ENCODE assay signal across 9 mouse cellular contexts in genomic region chr3:83765871-83766725, GRCm38 (mm10). TPM values are rescaled to one million over a fixed set of nuclear protein-coding genes. Genes with fewer than 3 reads are reported as not detected.
A peak's percentile ranks its signal among the peaks of the same experiment; 100 is the strongest.
DNase-seq lines count a peak whose midpoint lies in the region; ATAC-seq and TF ChIP-seq lines count a peak whose summit lies in the region.
"Had no signal": no experiment of that assay in that cellular context is flagged by ENCODE, and none has a peak within 500 bp of the region (broad histone marks: within the 10 kb centered on the region; RNA-seq: fewer than 3 reads in every experiment).

Sfrp2 (plus strand) TSS chr3:83766321.

- no peaks in the 10 kb centered on the region for H3K9me3 ChIP-seq in forebrain, embryonic 10.5 days
- H3K9me3 ChIP-seq in hindbrain, embryonic 11.5 days (ENCODE audit: control insufficient read depth, low read length): no peaks in the 10 kb centered on the region
- no peaks in the 10 kb centered on the region for H3K9me3 ChIP-seq in limb, embryonic 15.5 days
- no peaks in the 10 kb centered on the region for H3K9me3 ChIP-seq in neural tube, embryonic 15.5 days (replicated peaks)

- peak; percentile 87 for ATAC-seq in hindbrain, embryonic 11.5 days (ENCODE audit: low FRiP score)
- ATAC-seq in limb, embryonic 15.5 days (ENCODE audit: insufficient number of reproducible peaks, low FRiP score, low TSS enrichment, low read depth): peak; percentile 74
- peak; percentile 75 for ATAC-seq in neural tube, embryonic 15.5 days (ENCODE audit: low FRiP score)
- no peak for ATAC-seq in inflammation-experienced regulatory T-cells, adult 6 months

- peaks cover 67% of the 10 kb centered on the region for H3K4me1 ChIP-seq in forebrain, embryonic 10.5 days
- peaks cover 6% of the 10 kb centered on the region for H3K4me1 ChIP-seq in hindbrain, embryonic 11.5 days (replicated peaks; ENCODE audit: control insufficient read depth, insufficient read depth, low read length)
- peaks cover 48% of the 10 kb centered on the region for H3K4me1 ChIP-seq in limb, embryonic 15.5 days
- H3K4me1 ChIP-seq in neural tube, embryonic 15.5 days: peaks cover 52% of the 10 kb centered on the region

- peak within 1 kb of the TSS; percentile 89 for H3K4me2 ChIP-seq in hindbrain, embryonic 11.5 days (replicated peaks; ENCODE audit: low read depth, low read length)
- peak within 1 kb of the TSS; percentile 94 for H3K4me2 ChIP-seq in limb, embryonic 15.5 days
- H3K4me2 ChIP-seq in neural tube, embryonic 15.5 days: peak within 1 kb of the TSS; percentile 98

- WGBS in forebrain, embryonic 10.5 days: under 1% methylated on average over 82 of the region's 82 CpGs
- WGBS in hindbrain, embryonic 11.5 days: under 1% methylated on average over 76 of the region's 82 CpGs
- WGBS in limb, embryonic 15.5 days: under 1% methylated on average over 82 of the region's 82 CpGs
- under 1% methylated on average over 82 of the region's 82 CpGs for WGBS in neural tube, embryonic 15.5 days

- intact Hi-C loops in gastrocnemius, adult 2 months (cut with DNase I): loop anchor here (5.0 kb wide), 1 partner anchor 464 kb away; no protein-coding TSS in a partner anchor

- peak within 1 kb of the TSS; percentile 71 for H3K4me3 ChIP-seq in gastrocnemius, adult 2 months
- peak within 1 kb of the TSS; percentile 75 for H3K4me3 ChIP-seq in forebrain, embryonic 10.5 days
- peak within 1 kb of the TSS; percentile 67 for H3K4me3 ChIP-seq in hindbrain, embryonic 11.5 days (ENCODE audit: low read depth, low read length)
- H3K4me3 ChIP-seq in limb, embryonic 15.5 days: peak within 1 kb of the TSS; percentile 57
- peak within 1 kb of the TSS; percentile 62 for H3K4me3 ChIP-seq in neural tube, embryonic 15.5 days (replicated peaks)

- H3K27ac ChIP-seq in gastrocnemius, adult 2 months: peak within 1 kb of the TSS; percentile 40
- peak within 1 kb of the TSS; percentile 96 for H3K27ac ChIP-seq in forebrain, embryonic 10.5 days
- H3K27ac ChIP-seq in hindbrain, embryonic 11.5 days (ENCODE audit: low read depth, low read length): peak within 1 kb of the TSS; percentile 67
- H3K27ac ChIP-seq in limb, embryonic 15.5 days: peak within 1 kb of the TSS; percentile 82
- H3K27ac ChIP-seq in neural tube, embryonic 15.5 days (replicated peaks): peak within 1 kb of the TSS; percentile 60

- TF ChIP-seq CTCF in gastrocnemius, adult 2 months (IDR thresholded peaks at IDR 0.05): no peak

- H3K9ac ChIP-seq in hindbrain, embryonic 11.5 days (ENCODE audit: low read depth, low read length): peak within 1 kb of the TSS; percentile 84
- peak within 1 kb of the TSS; percentile 56 for H3K9ac ChIP-seq in limb, embryonic 15.5 days
- H3K9ac ChIP-seq in neural tube, embryonic 15.5 days (replicated peaks): peak within 1 kb of the TSS; percentile 63

- H3K27me3 ChIP-seq in forebrain, embryonic 10.5 days (ENCODE audit: poor library complexity, severe bottlenecking): peaks cover 39% of the 10 kb centered on the region
- no peaks in the 10 kb centered on the region; the same call in 1 of the 2 replicates for H3K27me3 ChIP-seq in hindbrain, embryonic 11.5 days (ENCODE audit: control insufficient read depth, insufficient read depth, low read length)
- peaks cover 24% of the 10 kb centered on the region for H3K27me3 ChIP-seq in limb, embryonic 15.5 days
- 0 out of 2 replicates have a peak, but pooled peaks cover 6% of the 10 kb centered on the region for H3K27me3 ChIP-seq in neural tube, embryonic 15.5 days (replicated peaks)

- DNase-seq in gastrocnemius, adult 2 months: peak; percentile 45
- DNase-seq in gastrocnemius, adult 8-10 months (ENCODE audit: low spot score in 2 of 2): no peak
- DNase-seq in Muller cell, postnatal 12 days (ENCODE audit: inconsistent ontology term): peak; percentile 46
- DNase-seq in forebrain, embryonic 10.5 days (ENCODE audit: extremely low spot score, low spot score): peak; percentile 89
- peak; percentile 86 for DNase-seq in hindbrain, embryonic 11.5 days (ENCODE audit: low spot score)

- H3K36me3 ChIP-seq in forebrain, embryonic 10.5 days (replicated peaks): peaks cover 21% of the 10 kb centered on the region
- H3K36me3 ChIP-seq in hindbrain, embryonic 11.5 days (ENCODE audit: control insufficient read depth, insufficient read depth, low read length): no peaks in the 10 kb centered on the region
- H3K36me3 ChIP-seq in limb, embryonic 15.5 days: peaks cover 7% of the 10 kb centered on the region; the same call in 1 of the 2 replicates
- no peaks in the 10 kb centered on the region for H3K36me3 ChIP-seq in neural tube, embryonic 15.5 days
- H3K36me3 ChIP-seq: G1E had no signal

RNA-seq across cellular contexts. Expression of gene Sfrp2, which starts in this region (rescaled TPM):
- total RNA-seq in gastrocnemius, adult 2 months (2021): 1 to 10 TPM; 1.2 to 7.1 TPM
- 1 to 10 TPM in 3 of 4 experiments, under 1 TPM in 1; 0.27 to 2.2 (median 1.4) TPM for total RNA-seq in gastrocnemius, adult 8-10 months (2022)
- 121 and 132 TPM in 2 replicates for polyA plus RNA-seq in forebrain, embryonic 10.5 days (2016; fragmentation: Nextera tagmentation; extraction: Ambion mirVana)
- 94.1 and 94.4 TPM in 2 replicates for polyA plus RNA-seq in hindbrain, embryonic 11.5 days (2014; fragmentation: Nextera tagmentation; extraction: Ambion mirVana)
- 247 and 354 TPM in 2 replicates for polyA plus RNA-seq in limb, embryonic 15.5 days (2015; fragmentation: Nextera tagmentation; extraction: Ambion mirVana)
- polyA plus RNA-seq in neural tube, embryonic 15.5 days (2015; fragmentation: Nextera tagmentation; extraction: Ambion mirVana): 70.1 and 71.1 TPM in 2 replicates
- 10 to 100 TPM in 1 of 3 experiments, 1 to 10 TPM in 2; 2.0 to 10.9 (median 7.8) TPM for polyA plus RNA-seq in inflammation-experienced regulatory T-cells, adult 6 months (2017; shearing (Covaris generic))
- polyA plus RNA-seq: G1E had no signal

Comparison
In these comparisons a context has a peak if more than half of its experiments do, and no peak if none do; other contexts are left out.
1. DNase-seq: peak in gastrocnemius, adult 2 months (single experiment), Muller cell, postnatal 12 days (single experiment), forebrain, embryonic 10.5 days (single experiment) and hindbrain, embryonic 11.5 days (single experiment); none in gastrocnemius, adult 8-10 months (0 of 2).
2. H3K27ac ChIP-seq: peak in every context shown above with its lines; median percentile 96 in forebrain, embryonic 10.5 days; 82 in limb, embryonic 15.5 days; 67 in hindbrain, embryonic 11.5 days; 60 in neural tube, embryonic 15.5 days; 40 in gastrocnemius, adult 2 months.
3. Peak in every context shown above with its lines, with median percentiles within 50 percentile points of each other: H3K4me3 ChIP-seq, H3K4me2 ChIP-seq and H3K9ac ChIP-seq.